Mouse (Mus musculus) adrenal gland, adult 18-20 months (tissue): Measurements from ENCODE around the gene Il27ra. TPM values are rescaled to one million over a fixed set of nuclear protein-coding genes. Genes with fewer than 3 reads are reported as not detected.

Source experiments
- DNase-seq, 2 experiments: peaks; one replicate each; pipeline ENCODE4 v3.0.0; 2021 to 2022; ENCODE audit warnings: low spot score in 2 of 2
- long read RNA-seq, 2 experiments: library from polyadenylated mRNA; stranded (forward); transcript quantifications; one replicate each; pipeline ENCODE4 v2.0.0; 2021
- total RNA-seq, 2 experiments: library from RNA; stranded (reverse); gene quantifications; 1 replicate in 1 of 2; 2 replicates in 1 of 2; pipeline ENCODE4 v1.2.3; 2021

Gene Il27ra
- 1 to 10 TPM; 1.7 to 1.9 TPM for total RNA-seq
- long read RNA-seq, experiment 1, partial matches to known transcripts, result 0 of 3 reads
- long read RNA-seq, experiment 1, other reads (novel, unspliced or antisense), result 0 of 3 reads
- long read RNA-seq, experiment 2, transcript Il27ra-201 (14 exons, 2,664 nt), result major isoform, 5 of 6 reads
- long read RNA-seq, experiment 2, partial matches to known transcripts, result 1 of 6 reads
- long read RNA-seq, experiment 2, other reads (novel, unspliced or antisense), result 0 of 6 reads

DNA sequence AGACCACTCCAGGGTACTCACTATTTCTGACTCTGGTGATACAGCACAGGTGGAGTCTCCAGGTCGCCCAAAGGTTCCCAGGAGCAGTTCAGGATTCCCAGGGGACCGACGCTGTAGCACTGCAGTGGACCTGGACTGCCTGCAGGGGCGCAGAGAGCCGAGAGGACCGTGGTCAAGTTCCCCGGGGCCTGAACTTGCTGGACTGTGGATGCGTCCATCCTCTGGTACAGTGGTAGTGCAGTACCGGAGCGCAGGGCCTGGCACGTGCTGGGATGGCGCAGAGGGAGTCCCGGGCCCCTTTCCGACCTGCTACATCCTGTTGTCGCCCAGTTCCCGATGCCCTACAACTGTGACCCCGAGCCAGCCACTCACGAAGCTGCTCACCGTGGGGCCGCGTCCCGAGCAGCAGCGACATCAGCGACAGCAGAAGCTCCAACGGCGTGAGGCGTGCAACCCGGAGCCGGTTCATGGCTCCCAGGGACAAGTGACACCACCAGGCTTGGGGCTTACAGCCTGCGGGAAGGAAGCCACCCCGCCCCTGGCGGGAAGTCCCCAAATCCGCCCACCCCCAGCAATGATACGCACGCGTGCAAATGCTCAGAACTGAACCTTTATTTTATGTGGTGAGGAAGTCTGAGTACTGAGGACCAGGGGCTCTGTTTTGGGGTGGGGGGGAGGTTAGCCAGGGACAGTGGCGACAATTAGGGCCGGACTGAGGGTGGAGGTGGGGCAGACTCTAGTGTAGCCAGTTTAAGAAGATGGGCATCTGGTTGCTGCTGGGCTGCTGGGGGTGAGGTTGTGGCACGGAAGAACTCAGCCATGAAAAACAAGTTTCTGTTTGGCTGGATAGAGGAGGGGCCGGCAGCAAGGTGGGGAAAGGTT lies at the start of gene Il27ra:
Il27ra (minus strand) TSS at position 524 of the 882 bp plus-strand sequence.
- DNase-seq, result peak; percentile 52 to 67

DNA sequence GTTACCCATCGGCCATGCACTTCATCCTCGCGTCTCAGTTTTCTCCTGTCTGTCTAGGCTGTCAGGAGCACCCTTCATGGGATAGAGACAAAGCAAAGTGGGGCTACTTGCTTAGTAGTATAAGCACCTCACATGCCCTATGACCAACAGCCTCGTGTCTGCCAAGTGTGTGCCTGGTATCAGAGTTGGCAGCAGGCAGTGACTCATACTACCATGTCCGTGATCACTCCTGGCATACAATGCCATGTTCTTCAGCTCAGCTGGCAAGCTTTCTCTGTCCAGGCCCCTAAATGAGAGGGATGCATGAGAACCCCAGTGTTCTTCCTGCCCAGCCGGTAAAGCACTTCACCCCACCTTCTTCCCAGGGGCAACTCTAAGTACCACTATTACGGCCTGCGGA lies 48.2 kb upstream of the Il27ra start:
- no peak for DNase-seq

DNA sequence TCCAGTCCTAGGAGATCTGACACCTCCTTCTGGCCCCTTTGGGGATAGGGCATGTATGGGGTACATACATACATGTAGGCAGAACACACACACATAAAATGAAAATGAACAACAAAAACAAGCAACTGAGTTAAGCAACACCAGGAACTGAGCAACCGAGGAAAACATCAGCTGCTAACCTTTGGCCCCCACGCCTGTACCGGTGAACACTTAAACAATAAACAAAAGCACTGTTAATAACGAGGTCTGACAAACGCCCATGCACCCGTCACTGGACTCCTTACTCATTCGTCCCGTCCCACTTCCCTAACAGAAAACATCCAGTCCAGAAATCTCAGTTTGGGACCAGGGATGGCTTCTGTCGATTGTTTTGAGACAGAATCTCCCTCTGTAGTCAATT lies 46.9 kb upstream of the Il27ra start:
- DNase-seq, result no peak

DNA sequence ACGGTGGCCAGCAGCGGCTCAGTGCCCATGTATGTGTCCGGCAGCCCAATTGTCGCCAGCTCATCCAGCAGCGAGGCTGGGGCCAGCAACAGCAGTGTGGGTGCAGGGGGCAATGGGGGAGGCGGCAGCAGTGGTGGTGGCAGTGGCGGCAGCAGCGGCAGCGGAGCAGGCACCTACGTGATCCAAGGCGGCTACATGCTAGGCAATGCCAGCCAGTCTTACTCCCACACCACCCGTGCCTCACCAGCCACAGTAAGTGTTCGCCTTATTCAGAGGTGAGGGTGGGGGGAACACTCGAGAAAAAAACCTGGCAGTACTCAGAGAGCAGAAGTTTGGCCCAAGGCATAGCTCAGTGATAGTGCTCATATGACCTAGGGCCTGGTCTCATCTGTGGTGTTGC lies 45.4 kb upstream of the Il27ra start:
- DNase-seq, result no peak

DNA sequence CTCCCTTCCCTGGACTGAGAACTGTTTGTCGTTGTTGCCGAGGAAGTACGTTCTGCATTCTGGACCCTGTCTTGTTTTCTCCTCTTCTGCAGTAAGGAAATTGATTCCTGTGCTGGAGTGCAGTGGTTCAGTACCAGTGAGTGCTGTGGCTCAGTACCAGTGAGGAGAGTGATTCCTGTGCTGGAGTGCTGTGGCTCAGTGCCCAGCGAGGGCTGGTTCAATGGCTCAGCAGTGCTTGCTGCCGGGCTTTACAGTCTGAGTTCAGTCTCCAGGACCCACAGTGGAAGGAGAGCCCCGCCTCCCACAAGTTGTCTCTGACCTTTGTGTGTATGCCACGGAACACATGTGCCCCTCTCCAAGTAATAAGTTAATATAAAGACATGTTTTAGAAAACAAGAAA lies 44.8 kb upstream of the Il27ra start:
- DNase-seq, result no peak

DNA sequence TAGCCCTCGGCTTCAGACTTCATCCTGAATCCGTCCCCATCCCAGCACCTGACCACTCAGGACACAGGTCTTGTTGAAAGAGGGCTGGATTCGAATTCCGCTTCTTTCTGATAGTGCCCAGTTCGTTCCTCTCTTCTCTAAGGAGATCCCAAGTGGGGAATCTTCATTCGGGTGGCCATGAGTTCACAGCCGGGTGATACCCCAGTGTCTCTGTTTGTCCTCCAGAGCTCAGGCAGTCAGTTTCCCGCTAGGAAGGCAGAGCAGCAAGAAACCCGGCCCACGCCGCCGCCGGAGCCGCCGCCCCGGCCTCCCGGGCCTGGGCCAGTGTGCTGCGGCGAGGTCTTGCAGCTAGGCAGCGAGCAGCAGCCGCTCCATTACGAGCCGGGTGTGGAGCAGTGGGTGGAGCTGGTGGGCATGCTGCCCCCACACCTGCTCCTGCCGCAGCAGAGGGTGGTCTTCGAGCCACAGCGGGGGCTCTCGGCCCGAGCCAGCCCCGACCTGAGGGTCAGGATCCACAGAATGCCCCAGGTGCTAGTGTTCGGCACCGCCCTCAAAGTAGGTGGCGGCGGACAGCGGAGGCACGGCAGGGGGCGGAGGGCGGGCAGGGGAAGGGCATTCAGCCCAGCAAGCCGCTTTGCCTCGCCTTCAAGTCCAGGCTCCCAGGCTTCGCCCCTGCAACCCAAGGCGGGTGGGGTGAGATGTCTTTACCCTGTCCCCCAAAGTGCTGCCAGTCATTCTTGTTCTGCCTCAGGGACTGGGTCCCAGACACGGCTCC lies 42.1 kb upstream of the Il27ra start:
- DNase-seq, result no peak

DNA sequence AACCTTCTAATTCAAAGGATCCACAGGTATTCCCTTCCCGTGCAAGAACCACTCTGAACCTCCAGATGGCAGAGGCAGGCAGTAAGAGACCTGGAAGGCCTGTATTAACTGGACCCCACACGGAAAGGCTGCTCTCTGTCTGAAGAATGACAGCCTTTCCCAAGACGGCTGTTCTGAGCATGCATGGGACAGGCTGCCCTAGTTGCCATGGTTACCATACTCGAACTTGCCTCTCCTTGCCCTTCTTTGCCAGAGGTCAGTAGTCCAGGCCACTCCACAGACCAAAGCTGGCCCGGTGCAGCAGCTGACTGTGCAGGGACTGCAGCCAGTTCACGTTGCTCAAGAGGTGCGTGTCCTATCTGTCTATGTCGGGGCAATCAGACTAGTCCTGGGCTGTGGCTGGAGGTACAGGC lies 41.4 kb upstream of the Il27ra start:
- no peak for DNase-seq

DNA sequence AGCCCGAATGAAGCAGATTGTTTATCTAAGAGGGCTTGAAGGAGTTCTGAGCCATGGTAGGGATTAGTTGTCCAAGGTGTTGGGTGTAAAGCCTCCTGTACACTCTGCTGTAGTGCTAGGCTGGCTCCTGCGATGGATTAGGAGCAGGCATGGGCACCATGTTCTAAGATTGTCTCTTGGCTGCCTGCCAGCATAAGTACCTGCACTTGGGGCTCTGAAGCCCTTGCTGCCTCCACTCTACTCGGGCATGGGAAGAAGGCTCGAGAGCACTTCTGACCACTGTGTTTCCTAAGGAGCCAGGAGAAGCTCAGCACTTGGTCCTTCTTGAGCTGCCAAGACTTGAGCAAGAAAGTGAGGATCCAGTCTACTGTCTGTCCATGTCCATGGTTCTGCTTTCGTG lies 36.8 kb upstream of the Il27ra start:
- DNase-seq, result no peak

DNA sequence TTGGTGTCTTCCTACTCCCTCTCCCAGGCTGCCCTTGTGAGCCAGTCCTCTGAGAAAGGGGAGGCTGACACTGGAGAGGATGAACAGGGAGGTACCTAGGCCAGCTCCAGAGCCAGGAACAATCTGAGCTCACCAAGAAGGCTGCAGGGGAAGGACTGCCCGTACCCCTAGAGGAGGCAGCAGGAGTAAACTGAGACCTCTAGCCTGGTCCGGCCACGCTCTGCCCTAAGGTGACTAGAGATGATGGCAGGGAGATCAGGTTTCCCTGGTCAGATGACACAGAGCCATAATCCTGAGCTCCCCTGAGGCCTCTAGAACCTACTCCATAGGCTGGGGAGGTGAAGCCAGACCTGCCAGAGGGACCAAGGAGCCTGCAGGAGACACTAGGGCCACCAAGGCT lies 34.5 kb upstream of the Il27ra start:
- DNase-seq, result no peak

DNA sequence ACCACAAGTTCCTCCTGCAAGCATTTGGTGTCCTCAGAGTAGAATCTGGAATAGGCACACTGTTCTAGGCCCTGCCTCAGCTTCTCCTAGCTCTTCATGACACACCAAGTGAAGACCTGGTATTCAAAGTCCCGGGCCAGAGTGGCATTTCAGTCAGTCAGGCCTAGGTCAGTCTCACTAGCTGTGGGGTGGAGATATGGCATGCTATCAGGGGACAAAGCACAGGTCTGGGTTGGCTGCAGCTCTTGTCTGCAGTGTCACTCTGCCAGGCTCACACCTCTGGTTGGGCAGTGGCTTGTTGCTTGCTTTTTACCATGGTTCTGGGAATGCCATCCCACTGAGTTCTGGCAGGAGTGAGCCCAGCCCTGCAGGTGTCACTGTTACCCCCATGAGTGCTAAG lies 34.0 kb upstream of the Il27ra start:
- DNase-seq, result no peak

DNA sequence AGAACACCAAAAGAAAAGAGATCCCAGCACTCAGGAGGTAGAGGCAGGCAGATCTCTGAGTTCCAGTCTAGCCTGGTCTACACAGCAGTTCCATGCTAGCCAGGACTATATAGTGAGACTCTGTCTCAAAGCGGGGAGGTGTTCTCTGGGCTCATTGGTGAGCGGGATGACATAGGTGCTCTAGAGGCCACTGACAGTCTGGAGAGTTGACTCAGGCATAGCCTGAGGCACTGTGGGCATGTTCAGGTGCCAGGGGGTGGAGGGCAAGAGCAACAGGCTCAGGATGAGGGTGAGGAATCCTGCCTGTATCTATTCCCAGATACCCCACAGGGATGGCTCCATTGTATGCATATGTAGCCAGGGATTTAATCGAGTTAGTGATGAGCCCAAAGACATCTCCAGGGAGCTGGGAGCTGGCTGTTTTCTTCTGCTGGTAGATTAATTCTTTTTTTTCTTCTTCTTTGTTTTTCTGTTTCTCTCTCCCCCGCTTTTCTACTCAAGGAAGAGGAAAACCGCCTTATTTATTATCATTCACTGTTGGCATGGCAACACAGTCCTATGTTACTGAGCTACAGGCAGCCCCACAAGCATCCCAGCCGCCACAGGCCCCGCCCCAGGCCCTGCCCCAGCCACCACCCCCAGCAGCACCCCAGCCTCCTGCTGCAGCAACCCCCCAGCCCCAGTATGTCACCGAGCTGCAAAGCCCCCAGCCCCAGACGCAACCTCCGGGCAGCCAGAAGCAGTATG lies 31.0 kb upstream of the Il27ra start:
- no peak for DNase-seq

DNA sequence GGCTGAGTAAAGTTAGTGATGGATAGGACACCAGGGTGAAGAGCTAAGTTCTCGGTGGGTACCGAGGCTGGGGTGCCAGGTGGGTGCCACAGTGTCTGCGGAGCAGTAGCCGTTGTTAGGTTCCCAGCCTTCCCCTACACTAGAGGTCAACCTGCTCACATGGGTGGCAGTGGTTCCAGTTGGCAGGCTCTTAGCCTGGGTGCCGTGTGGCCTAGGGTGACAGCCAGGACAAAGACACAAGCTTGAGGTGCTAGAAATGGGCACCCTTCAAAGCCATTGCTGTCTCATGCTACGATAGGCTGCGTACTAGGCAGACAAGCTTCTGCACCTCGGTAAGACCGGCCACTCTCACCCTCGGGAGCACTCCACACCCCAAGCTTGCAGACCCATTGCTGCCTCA lies 29.9 kb upstream of the Il27ra start:
- no peak for DNase-seq

DNA sequence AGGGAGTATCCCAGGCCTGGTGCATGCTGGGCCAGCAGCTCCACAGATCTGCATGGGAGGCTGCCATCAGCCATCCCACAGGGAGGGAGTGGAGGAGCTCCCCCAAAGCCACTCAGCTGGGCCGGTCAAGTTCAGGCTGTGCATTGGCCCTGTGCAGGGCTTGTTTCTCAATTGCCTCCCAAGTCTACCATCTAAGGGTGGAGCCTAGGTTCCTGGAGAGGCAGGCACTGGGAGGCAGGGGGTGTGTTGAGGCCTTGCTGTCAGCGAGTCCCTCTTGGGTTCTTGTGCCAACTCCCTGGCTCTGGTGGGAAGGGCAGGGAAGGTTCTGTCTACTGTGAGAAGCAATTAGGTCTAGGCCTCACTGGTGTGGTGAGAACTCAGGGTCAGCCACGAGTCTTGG lies 29.5 kb upstream of the Il27ra start:
- no peak for DNase-seq

DNA sequence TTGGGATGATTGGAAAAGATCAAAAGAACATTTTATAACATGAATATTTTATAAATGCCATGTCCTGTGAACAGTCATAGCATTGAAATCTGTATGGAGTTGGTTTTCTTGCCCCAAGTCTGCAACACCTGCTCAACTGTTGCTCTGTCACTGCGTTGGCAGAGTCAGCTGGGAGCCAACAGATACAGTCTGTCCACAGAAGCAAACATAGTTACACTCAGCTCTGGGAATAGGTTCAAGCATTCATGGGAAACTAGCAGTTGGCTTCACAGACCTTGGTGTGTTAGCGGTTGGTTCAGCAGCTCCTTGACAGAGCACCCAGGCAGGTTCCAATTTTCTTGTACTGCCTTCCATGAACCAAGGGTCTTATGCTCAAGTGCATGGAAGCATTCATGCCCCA lies 28.3 kb upstream of the Il27ra start:
- no peak for DNase-seq

DNA sequence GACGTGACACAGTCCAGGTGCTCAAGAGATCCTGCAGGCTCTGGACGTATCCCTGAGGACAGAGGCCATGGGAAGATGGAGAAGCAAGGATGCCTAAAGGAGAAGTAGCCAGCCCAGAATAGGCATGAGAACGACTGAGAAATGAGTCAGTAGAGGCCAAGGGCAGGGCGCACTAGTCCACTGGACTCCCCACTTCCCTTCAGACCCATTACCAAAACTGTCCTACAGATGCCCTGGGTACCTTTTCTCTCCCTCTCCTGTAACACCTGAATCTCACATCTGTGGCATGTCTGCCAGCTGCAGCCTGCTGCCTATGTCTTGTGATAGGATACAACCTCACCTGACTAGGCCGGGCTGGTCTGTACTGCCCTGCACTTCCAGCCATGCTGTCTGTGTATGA lies 27.9 kb upstream of the Il27ra start:
- DNase-seq, result no peak

DNA sequence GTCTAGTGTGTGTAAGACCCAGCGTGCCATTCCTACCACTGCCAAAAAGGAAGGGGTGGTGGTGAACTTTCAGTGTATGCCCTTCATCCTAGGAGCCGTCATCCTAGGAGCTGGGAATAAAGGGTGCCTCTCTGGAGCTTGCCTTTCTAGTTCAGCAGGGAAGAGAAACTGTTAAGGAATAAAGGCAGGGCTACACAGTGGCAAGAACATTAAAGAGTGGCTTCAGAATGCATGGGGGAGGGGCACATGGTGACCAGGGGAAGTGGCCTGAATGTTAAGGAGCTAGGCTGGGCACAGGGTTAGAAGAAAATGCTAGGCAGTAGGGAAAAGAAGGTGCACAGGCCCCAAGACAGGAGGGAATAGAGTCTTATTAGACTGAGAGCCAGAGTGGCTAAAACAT lies 27.4 kb upstream of the Il27ra start:
- no peak for DNase-seq

DNA sequence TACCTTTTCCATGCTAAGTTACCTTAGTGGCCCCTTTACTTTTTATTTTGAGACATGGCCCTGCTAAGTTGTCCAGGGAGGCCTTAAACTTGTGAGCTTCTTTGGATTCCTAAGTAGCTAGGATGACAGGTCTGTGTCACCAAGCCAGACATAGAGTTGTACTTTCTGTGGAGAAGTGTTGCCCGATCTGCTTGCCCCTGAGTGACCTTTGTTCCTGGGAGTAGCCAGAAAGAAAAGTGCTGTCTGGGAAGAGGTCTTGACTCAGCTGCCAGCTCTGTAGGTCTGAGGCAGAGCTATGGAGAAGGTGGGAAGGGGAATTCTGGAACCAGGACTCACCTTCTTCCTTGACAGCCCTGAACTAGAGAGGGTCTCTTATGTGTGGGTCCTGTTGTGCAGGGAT lies 26.8 kb upstream of the Il27ra start:
- DNase-seq, result no peak

DNA sequence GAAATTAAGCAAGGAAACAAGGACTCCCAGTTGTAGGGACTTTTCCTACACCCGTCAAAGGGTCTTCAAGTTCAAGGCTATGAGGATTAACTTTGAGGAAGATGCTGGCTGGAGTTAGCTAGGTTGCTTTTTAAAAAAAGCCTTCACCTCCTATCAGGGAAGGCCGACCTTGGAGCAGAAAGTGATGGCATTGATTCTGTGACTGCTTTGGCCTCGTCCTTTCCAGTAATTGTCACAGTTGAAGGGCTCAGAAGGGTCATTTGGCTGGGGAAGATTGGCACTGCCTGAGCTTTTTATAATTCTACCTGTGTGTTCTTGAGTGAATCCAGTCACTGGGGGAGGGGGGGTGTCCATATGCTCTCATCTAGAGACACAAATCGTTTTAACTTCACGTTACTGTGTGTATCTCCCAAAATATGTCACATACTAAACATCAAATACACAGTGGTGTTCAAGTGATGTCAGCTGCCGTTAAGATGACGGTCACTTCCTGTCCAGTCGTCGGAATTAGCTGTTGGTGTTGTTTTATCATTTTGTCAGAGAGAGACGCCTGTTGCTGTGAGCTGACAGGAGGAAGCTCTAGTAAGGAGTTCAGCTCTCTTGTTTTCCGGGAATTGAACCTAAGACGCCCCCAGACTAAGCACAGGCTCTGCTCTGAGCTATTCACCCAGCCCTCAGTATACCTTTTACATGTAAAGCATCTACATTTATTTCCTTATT lies 26.1 kb upstream of the Il27ra start:
- no peak for DNase-seq

DNA sequence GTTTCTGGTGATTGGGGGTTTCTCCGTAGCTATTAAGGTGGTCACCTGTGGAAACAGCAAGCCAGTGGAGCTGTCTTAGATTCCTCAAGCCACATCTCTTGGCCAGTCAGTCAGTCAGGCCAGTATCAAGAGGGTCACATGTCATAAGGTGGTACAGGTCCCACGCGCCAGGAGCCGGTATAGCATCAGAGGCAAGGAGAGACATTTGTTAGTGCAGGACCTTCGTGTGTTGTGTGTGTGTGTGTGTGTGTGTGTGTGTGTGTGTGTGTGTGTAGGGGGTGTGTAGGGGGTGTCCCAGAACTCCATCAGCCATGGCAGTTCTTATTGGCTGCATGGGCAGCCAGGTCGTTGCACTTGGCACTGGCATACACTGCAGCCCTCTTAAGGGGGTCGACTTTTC lies 25.5 kb upstream of the Il27ra start:
- no peak for DNase-seq

DNA sequence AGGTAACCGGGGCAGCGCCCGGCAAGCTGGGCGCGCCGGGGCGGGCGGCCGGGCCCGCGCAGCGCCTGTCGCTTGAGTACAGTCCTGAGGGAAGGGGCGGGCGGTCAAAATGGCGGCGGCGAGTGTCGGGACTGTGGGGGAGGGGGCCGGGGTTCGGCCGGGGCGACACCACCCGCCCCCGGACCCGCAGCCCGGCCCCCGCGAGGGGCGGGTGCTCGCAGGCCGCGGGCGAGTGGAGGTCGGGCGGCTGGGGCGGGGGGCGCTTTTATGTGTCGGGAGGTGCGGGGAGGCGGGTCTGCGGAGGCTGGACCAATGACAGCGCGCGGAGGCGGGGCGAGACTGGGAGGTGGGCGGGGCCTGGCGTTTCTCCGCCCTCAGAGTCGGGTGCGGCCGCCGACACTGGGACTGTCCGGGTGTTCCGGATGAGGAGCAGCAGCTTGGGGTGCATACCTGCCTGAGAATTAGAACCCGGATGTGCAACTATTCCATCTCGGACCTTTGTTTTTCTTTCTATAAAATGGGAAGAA lies 24.7 kb upstream of the Il27ra start:
- DNase-seq, result peak; percentile 99
